Mouse (Mus musculus) thymus, postnatal 10 days (tissue): ENCODE measurements around the gene Card9.

Experiments used
- DNase-seq, 2 experiments: peaks; one replicate each; pipeline ENCODE4 v3.0.0; 2021; ENCODE audit warnings: low spot score in 2 of 2

Gene Card9

DNA sequence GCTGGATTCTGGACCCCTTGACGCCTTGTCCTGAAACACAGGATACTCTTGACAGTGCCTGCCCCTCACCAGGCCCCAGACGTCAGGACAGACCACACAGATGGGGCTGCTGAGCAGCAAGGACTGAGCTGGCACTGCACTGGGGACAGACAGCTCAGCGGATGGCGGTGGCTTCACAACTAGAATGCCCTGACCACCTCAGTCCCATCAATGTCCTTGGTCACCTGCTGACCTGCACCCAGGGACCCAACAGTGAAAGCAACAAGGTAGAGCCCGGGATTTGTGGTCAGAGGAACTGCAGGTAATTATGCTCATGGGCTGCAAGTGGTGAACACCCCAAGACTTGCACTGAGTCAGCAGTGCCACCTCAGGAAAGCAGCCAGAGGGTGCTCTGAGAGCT, 2.3 kb upstream of the Card9 start:
- DNase-seq, result no peak

DNA sequence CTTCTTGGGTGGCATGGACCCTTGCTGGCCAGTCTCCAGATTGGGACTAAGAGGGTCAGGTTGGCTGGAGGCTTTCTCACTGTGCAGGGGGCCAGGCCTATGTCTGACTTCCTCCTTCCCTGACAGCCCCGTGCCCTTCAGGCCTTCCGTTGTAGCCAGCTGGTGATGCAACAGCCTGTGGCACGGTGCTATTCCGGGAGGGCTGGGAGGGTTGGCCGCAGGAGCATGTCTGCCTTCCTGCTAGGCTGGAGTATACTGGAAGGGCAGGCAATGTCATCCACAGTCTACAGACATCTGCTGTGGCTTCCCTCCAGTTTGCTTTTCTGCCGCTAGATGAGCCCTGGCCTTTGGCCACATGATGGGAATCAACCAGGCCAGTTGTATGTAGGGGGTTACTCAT, 735 bp downstream of the Card9 start:
- no peak for DNase-seq

DNA sequence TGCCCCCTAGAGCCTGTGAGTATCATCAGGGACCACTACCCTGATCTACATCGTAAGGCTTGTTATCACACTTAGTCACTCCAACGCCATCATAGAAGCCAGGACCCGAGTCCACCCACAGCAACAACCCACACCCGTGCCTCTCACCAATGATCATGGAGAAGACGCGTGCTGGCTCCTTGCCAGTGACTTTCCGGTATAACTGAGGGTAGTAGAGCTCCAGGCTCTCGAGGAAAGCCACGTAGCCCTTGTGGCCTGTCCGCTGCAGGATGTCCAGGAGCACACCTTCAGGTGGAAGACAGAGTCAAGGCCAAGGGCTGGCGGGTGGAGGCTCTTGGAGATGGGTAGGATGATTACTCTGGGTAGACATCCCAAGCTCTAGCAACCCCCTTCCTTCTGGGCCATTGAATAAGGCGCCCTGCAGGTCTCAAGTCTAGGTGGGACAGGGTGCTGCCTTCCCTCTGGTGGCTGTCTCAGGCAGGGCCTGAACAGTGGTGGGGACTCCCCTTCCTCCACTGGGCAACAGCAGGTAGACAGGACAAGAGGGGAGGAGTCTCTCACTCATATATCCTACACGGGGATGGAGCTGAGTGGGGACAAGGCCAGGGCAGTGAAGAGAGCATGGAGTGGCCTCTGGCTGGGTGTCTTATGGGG, 1.9 kb downstream of the Card9 start:
- DNase-seq, result no peak

DNA sequence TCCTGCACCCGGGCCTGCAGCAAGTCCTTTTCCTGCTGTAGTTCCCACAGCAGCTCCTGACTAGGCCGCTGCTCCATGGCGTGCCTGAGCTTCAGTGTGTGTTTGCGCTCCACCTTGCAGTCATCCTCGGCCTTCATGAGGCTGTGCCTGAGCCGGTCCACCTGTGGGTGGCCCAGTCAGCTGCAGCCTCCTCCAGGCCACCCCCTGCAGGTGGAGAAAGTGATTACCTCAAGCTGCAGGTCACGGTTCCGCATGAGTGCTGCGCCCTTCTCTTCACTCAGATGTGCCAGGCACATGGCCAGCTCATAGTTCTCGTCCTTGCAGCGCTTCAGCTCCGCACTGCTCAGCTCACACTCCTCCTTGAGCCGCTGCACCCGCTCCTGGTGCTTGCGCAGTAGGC, 3.2 kb downstream of the Card9 start:
- no peak for DNase-seq

DNA sequence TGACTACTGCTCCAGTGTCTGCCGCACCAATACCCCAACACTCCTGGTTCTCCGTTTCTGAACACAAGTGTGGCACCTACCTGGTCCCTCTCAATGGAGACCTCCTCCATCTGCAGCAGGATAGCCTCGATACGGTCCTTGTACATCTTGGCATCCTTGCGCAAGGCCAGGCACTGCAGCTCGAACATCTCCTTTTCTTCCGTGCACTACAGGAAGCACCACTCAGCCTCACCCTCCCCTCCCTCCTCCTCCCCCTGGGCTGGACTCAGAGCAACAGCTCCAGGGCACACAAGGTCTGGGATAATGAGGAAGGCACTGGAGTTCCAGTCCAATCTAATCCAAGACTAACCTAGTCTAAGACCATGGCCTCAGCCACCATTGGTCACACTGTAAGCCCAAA, 4.0 kb downstream of the Card9 start:
- peak; percentile 36 to 42 for DNase-seq

DNA sequence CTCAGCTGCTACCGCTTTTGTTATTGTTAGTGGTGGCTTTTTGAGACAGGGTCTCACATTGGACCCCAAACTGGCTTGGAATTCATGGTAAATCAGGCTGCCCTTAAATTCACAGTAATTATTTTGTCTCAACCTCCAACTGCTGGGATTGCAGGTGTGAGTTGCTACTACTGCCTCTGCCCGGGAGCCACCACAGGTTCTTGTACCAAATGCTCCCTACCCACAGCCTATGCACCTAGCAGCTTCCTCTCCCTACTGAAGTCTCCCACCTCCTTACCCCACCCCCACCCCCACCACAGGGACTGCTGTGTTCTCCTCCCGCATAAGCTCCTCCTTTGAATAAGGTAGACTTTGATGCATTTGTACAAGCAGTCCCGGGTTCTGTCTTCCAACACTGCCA, 4.5 kb downstream of the Card9 start:
- no peak for DNase-seq

DNA sequence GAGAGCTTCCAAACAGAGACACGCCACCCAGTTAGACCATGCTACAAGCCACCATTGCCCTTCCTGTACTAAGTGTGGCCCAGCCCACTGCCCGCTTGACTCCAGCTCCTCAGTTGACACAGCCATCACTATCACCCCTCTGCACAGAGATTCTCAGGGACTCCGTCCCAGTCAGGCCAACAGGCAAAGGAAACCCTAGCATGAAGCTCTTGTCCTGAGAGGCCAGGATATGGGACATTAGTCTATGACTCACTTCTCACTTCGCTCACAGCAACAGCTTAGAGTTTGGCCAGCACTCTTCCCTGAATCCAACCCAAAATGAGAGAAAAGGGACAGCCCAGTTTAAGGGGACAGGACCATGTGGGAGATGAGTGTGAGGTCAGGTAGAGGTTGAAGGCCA, 6.3 kb downstream of the Card9 start:
- no peak for DNase-seq

DNA sequence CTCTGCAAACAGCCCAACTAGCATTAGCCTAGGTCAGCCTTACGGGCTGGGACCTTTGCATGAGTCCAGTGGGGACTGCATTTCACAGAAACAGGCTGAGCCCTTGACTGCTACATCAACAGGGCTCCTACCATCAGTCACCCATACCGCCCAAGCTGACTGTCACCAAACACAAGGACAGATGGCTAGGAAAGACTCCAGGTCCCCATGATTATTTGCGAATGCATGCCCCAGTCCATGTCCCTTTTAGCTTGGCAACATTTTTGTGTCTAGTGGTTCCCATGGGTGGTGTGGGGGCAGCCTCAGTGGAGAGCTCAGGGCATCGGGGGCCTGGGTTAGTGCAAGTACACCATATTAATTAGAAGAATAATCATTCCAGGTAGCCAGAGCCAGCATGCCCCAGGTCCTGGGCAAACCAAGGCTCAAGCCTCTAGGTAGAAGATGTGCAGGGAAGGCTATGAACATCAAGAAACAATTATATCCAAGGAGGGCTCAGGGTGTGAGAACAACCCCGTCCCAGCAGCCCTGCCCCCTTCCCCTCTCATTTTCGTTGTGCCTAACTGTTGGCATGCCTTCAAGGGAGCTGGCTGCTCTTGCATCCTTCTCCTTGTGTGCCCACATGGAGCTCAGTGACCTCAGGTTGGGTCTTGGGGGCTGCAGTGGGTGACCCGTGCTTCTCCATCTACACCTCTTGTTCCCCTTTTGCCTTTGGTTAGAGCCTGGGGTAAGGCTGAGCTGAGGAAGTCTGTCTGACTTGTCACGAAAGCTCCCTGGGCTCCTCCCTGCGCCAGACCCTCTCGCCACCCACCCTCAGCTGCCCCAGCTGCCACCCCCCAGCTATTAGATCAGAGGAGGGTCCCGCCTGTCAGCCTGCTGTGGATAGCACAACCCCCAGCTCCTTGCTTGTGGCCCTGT, 7.4 kb downstream of the Card9 start:
- no peak for DNase-seq

DNA sequence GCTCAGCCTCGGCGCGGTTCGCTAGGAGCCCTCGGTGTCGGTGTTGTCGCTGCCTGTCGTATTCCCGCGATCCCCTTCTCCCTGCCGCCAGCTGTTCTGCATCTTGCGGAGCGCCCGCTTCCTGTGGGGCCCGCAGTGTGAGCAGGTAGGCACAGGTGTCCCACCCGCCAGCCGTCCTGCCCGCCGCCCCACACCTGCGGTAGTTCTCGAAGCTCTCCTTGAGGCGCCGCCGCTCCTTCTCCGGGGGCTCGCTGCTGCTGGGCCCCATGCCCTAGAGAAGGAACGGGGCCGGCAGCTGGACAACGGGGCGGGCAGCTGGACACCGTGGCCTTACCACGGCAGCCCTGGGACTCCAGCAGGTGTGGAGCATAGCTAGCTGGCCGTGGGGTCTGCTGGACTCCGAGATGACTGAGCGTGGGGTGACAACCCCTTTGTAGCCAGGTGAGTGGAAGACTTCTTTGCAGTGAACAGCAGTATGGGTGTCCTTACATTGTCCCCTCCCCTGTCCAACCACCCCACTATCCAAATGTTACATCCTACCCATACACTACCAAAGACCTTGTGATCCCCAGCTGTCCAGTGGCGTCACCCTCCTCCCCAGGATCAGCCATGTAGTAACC, 8.3 kb downstream of the Card9 start:
- DNase-seq, result peak; percentile 74 to 81

DNA sequence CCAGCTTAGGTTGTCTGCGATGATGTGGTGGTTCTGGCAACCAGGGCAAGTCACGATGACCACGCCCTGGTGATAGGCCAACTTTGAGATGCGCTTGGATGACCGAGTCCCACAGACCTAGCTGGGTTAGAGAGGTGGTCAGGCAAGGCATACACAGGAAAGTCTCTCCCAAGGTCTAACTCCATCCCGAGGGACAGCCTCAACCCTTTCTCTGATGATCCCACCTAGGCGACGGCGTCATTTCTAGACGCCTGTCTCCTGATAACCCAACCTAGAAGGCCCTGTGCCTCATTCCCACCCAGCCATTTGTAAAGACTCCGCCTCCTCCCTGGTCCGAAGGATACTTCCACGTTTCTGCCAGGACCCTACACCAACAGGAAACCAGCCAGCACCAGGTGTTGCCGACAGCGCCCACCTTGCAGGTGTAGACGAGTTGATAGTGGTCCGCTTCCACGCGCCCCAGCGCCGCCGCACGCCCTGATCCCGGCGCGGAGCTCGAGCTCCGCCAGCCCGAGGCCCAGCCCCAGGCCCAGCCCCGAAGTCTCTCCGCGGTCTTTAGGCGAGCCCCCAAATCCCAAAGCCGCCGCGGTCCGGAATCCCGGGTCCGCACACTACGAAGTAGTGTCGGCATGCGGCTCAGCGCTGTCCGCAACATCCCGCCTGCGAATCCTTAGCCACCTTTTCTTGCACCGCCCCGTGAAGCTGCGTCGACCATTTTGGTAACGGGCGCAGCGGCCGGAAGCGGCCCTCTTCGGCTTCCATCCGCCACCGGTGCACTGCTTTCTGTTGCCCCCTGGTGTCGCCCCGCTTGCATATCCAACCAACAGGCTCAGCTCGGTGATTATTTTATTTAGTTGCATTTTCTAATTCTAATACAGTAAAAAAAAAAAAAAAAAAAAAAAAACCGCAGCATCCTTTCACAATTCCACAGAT, 9.1 kb downstream of the Card9 start, which contains the start of gene Dnlz:
Gene Dnlz (minus strand): TSS at position 753 of the 933 bp plus-strand sequence.
- DNase-seq, result peak; percentile 88 to 94

DNA sequence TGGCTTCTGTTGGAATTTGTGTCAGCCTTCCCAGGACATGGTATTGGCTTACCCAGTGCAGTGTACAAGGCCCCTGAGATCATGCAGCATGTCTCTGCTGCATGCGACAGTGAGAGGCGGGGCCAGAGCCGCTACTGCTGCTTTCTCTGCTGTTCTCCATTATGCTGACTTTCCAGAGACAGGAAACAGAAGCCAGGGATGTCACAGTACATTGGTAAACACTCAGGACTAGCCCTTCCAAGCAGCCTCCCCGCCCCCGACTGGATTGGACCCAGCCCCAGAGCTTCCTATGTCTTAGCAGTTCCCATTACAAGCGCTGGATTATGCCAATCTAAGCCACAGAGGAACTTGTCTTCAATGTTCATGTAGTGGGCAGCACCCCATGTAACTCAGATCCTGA, 12.5 kb downstream of the Card9 start:
- no peak for DNase-seq

DNA sequence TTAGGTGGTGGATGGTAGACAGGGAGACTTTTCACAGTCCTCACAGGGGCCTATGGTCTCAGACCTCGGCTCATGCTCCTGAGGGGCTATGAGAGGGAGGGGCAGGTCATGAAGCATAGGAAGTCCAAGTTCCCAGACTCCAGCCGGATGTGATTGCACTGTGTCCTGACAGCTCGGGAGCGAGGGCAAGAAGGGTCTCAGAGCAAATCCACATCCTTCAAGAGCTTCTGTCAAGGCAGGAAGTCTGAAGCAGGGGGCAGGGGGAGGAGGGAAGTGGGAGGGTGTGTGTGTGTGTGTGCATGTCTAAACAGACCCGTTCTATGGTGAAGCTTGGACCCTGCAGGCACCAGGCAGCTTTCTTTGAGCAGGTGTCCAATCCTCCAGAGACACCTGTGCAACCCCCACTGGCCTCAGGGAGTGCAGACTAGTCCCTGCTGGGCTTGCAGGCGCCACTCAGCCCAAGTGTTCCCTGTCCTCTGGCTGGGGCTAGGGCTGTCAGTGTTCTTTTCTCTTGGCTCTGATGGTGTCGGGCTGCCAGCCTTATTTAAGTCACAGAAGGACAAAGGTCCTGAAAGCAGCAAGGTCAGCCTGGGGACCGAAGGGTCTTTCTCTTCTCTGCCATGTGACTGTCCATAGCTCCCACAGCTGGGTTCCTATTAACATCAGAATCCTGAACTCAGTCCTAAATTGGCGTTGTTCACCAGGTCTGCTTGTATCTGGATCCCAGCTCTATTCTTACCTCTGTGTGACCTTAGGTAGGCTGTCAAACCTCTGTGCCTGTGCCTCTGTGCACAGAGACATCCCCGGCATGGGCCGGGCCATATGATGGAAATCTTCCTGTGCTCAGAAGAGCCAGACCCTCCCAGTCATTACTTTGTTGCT, 17.9 kb downstream of the Card9 start:
- no peak for DNase-seq

DNA sequence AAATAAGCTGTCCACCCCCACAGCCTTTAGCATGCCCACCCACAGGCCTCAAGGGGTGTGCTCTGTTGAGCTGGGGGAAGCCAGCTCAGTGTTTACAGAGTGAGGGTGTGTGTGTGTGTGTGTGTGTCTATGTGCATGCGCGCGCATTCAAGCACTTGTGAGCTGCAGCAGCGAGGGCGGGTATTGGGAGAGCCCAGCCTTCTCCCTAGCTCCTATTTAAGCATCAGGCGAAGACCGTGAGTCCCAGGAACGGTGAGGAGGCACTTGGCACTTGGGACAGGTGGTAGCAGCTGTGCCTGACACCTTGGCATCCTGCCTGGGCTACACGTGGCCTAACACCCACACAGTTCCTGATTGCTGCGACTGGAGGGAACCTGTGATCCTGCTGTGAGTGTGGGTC, 18.7 kb downstream of the Card9 start:
- DNase-seq, result no peak

DNA sequence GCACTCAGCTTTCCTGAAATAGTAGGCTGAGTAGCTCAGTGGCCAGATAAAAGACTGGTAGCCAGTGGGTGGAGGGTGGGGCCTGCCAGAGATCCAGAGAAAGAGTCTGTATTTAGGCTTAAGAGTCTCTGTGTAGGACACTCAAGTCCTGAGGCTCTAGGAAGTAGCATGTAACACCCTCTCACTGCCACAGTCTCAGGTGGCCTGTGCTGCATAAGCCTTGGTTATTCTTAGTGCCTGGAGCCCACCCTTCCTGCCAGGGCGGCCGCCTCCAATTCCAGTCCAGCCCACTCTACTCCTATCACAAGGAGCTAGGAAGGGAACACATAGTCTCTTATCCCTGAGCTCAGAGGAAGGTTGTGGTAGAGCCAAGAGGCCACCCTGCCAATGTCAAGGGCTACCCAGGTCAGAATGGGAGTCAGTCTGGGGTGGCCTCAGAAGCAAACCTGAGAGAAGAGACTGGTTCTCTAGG, 19.2 kb downstream of the Card9 start:
- DNase-seq, result no peak

DNA sequence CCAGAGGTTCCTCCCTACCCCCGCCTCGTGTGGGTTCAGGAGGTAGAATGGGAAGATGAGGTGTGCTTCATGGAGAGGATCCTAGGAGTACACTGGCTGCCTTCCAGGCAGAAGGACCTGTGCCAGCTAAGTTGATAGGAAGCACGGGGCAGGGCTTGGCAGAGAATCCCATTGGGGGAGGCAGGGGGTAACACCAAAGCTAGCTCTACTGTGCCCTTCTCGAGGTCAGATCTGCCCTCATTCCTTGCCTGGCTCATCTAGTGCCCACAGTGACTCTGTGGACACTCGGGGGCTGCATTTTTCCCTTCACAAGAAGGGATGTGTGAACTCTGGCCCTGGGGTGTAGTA, 21.5 kb downstream of the Card9 start:
- no peak for DNase-seq

DNA sequence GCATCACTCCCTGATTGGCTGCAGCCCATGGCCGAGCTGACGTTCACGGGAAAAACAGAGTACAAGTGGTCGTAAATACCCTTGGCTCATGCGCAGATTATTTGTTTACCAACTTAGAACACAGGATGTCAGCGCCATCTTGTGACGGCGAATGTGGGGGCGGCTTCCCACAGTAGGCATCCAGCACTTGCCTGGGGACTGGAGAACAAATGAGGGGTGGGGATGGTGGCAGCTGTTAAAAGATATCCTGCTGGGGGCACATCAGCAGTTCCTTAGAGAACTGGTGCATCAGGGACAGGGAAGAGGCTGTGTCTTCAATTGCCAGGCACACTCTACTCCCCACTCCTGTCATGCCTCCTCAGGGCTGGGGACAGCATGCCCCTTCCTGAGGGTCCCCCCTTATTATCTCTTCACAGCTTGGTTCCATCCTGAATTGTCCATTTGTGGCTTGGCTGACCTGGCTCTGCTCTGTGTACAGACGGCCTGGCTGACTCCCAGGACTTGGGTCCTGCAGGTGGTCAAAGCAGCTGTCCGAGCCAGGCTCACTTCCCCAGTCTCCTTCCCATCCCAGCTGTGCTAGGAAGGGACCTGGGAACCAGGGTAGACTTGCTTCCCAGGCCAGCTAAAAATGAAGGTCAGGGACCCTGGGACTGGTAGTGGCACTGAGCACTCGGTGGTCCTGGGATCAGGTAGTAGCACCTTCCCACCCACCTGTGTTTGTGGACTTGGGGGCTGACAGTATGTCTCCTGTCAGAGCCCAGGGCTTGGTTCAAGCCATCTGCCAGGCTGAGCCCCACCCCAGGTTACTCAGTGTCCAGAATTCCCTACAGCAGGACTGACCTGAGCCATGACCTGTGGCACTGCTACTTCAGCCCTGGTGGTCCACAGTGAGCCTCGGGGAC, 22.2 kb downstream of the Card9 start:
- DNase-seq, result no peak

DNA sequence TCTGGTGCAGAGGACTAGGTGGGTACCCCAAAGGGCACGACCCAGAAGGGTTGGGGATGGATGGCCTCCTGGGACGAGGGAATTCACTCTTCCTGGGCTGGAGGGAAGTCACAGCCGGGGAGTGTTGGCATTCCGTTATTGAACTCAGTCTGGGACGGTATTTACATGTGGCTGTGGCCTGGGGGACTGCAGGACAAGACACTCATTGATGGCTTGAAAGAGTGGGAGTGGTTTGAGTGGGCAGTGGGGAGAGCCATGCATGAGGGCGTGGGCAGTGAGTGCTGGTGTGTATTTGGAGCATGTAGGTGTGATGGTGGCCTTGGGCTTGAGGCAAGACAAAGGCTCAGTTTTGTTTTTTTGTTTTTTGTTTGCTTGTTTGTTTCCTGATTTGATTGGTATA, 30.0 kb downstream of the Card9 start:
- no peak for DNase-seq

DNA sequence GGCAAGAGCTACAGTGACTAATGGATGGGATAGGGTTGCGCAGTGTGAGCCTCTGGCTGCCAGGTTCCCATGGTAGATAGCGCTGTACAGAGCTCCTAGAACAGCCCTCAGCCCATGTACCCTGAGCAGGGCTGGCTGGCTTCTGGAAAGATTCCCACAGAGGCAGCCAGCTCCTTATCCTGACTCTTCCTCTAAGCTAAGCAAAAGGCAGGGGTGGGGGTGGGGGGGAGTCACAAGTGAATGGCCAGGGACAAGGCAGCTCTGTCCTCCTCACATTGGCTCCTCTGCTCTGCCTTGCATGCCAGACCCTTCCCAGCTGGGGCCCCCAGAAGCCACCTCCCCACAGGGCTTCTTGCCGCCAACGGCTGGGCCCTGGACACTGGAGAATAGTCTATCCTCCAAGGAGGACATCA, 30.7 kb downstream of the Card9 start:
- no peak for DNase-seq

DNA sequence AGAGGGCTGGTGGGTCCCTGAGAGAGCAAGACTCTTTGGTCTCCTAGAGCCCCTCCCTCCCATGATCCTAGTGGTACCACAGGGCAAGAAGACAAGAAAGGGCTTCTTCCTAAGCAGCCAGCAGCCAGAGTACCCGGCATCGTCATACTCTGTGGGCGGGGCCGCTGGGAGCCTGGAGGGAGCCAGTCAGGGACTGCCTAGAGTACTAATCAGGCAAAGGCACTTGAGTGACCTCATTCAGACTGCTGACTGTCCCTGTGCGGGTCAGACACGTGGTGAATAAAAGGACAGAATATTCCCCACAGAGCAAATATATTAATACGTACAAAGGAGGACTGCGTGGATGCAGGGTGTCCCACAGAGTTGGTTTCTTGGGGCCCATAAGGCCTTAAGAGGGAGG, 31.3 kb downstream of the Card9 start:
- DNase-seq, result no peak

DNA sequence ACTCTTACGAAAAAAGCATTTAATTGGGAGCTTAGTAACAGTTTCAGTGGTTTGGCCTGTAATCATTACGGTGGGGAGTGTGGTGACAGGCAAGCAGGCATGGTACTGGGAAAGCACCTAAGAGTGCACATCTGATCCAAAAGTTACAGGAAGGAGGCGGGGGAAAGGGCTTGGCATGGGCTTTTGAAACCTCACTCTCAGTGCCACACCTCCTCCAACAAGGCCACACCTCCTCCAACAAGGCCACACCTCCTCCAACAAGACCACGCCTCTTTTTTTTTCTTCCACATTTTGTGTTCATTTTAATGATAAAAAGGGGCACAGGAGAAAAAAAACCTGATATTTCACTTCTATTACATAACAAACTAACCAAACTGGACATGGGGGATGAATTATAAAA, 32.9 kb downstream of the Card9 start:
- no peak for DNase-seq
